In genomic region chr4:142410596-142411573, GRCm38 (mm10) we compare ENCODE assay signal across 8 mouse cellular contexts.
A peak's percentile ranks its signal among the peaks of the same experiment; 100 is the strongest.
DNase-seq lines count a peak whose midpoint lies in the region.

No protein-coding gene starts in this region.

- H3K36me3 ChIP-seq in heart, embryonic 10.5 days = no peaks in the 10 kb centered on the region

- H3K27ac ChIP-seq in heart, embryonic 10.5 days = no peak overlapping the region

- peak; percentile 96 for DNase-seq in heart, adult 11 months
- DNase-seq in heart, embryonic 10.5 days (ENCODE audit: low spot score) = no peak
- peak; percentile 81 for DNase-seq in brain, embryonic 18.5 days (ENCODE audit: low read depth, low spot score)
- peak; percentile 75 to 86 for DNase-seq in frontal cortex, postnatal 36 days (ENCODE audit: low spot score in 2 of 2)
- peak; percentile 66 to 71 for DNase-seq in layer of hippocampus, postnatal 36 days
- DNase-seq in right cerebral cortex, postnatal 25 days = peak; percentile 82
- DNase-seq in embryo, embryonic 11 days = no peak
- DNase-seq in Muller cell, postnatal 12 days (ENCODE audit: inconsistent ontology term) = no peak

- no peaks in the 10 kb centered on the region for H3K27me3 ChIP-seq in heart, embryonic 10.5 days (ENCODE audit: insufficient read depth, poor library complexity, severe bottlenecking)

- H3K9me3 ChIP-seq in heart, embryonic 10.5 days = no peaks in the 10 kb centered on the region

- 84% methylated on average over 26 of the region's 26 CpGs for WGBS in heart, embryonic 10.5 days

- 0 out of 2 replicates have a peak, but pooled peaks cover 2% of the 10 kb centered on the region for H3K4me1 ChIP-seq in heart, embryonic 10.5 days

- H3K4me3 ChIP-seq in heart, embryonic 10.5 days = no peak overlapping the region

Comparison
In these comparisons a context has a peak if more than half of its experiments do, and no peak if none do; other contexts are left out.
1. DNase-seq: peak in heart, adult 11 months (single experiment), brain, embryonic 18.5 days (single experiment), frontal cortex, postnatal 36 days (2 of 2), layer of hippocampus, postnatal 36 days (2 of 2) and right cerebral cortex, postnatal 25 days (single experiment); none in heart, embryonic 10.5 days (single experiment), embryo, embryonic 11 days (single experiment) and Muller cell, postnatal 12 days (single experiment).